Mouse (Mus musculus) retina, embryonic 14.5 days (tissue): ENCODE data around the gene Cdk17.
A peak's percentile ranks its signal among the peaks of the same experiment; 100 is the strongest.

Experiments
- DNase-seq: peaks from one replicate; pipeline ENCODE4 v3.0.0-alpha.2; 2015; ENCODE audit warnings: low spot score

Cdk17 gene

DNA sequence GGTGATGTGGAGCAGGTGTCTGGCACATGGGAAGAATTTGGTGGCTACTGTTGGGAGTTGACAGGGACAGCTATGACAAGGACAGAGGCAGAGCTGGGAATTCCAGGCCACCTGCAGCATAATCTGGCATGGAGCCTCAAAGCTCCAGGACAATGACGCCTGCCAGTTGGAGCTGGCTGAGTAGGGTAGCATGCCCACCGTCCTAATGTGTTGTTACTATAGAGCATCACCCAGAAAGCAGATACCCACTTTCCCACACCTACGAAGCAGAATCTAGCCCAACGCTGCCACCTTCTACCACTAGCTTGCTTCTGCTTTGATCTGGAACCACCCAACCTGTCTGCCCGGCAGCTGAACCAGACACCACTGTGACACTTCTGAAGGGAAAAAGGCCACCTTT is 103.3 kb downstream of the Cdk17 start:
- DNase-seq, result no peak

DNA sequence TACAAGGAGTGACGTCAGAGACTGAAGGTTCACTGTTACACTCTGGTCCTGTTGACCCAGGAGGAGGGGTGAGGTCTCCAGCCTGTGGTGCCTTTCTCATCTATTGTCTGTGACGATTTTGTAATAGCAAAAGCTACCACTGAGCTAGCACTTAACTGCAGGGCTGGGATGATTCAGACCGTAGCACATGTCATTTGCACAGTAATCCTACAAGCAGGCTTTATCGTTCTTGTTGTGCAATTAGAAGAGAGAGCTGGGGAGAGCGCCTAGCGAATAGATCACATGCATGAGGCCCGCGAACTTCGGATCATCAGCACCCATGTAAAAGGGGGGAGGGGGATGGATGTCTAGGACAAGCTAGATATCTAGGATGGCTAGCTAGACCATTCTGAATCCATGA is 105.2 kb downstream of the Cdk17 start:
- DNase-seq, result no peak

DNA sequence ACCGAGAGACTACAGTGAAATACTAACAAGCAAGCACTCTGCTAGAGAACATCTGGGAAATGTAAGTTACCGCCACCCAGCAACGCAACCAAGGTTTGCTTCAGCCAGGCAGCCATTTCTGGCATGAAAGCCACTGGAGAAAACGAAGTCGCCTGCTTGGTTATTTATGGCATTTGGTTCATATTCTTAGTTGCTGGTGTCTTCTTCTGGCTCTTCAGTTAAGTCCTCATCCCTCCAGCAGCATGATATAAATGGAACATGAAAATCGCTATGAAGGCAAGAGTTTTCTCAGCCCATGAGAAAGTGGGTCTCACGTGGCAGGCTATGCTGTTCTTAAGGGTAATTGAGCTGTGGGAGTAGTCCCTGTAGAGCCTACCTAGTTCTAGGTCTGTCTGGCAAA is 105.8 kb downstream of the Cdk17 start:
- no peak for DNase-seq

DNA sequence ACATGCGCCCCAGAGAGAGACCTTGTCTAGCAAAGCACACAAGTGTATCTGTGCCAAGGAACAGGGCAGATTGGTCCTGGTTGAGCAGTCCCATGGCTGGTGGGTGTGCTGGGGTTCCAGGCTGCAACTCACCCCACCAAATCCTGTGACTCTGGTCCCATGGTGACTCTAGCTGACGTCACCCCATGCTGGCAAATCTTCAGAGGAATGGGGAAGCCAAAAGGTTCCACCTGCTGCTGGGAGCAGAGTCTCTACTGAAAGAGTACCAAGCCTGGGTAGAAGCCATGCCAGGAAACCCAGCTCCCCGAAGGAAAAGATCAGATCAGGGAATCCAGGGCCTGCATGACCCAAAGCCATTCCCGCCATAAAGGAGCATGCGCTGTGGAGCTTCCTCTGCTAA is 106.8 kb downstream of the Cdk17 start:
- DNase-seq, result no peak

DNA sequence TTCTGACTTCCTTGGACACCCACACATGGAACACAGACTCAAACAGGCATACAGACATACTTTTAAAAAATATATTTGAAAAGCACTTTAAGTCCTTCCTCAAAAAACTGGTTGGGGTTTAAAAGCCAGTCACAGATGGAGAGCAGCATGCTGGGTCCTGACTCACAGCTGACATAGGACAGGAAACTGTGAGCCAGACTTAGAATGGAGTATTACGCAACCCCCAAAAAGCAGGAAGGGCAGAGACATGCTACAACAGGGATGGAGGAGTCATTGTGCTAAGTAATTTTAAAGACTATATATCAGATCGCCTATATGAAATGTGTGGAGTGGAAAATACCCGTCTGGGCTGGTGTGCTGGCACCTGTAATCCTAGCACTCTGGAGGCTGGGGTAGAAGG is 107.7 kb downstream of the Cdk17 start:
- DNase-seq, result no peak

DNA sequence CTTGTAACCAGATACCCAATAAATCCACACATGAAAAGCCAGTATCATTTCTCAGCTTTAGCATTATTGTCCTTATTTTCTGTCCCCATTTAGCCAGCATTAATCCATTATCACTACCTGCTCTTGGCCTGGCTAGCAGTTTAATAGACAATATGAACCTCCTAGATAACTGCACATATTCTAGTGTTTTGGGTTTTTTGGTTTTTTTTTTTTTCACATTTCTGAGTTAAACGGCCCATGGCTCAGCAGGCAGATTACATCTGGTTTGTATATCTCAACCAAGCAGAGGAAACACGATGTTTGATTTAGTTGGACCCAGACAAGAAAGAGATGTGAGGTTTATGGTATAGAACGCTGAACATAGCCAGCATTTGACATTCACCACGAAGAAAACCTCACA is 109.1 kb downstream of the Cdk17 start:
- no peak for DNase-seq

DNA sequence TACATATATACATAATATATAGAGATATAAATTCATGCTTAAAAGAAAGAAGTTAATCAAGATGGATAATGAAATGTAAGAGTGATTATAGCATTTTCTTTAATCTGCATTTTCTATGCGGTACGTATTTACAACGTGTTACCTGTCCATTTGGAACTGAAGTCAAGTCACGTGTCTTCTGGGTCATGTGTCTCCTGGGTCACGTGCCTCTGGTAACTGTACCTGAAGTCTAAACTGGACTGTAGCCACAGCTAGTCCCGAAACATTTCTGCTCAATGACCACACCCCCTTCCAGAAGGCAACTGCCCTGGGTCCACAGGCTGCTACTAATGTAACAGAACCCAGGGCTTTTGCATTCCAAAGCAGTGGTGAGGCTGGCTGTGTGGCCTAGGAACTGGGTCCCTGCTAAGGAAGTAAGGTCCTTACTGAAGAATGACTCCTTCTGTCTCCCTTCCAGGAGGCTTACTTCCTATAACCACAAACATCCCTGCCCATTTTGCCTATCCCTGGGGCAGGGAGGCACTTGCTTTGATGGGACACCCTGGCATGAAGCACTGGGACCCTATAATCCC is 110.3 kb downstream of the Cdk17 start:
- no peak for DNase-seq

DNA sequence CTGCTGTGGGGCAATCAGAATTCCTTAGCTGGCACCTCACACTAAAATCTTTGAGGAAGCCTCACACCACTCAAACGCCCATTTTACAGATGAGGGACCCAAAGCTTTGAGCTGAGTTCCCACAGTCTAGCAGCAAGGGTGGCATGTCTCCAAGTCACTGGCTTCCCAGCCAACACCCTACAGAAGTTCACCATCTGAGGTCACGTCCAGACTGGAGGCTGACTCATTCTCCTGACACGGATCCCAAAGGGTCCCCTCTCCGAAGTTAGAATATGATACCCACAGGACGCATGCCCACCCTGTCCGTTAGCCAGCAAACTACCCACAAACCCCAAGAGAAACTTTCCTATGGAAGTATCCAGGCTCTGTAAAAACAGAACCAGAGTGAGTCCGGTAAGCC is 111.2 kb downstream of the Cdk17 start:
- DNase-seq, result no peak

DNA sequence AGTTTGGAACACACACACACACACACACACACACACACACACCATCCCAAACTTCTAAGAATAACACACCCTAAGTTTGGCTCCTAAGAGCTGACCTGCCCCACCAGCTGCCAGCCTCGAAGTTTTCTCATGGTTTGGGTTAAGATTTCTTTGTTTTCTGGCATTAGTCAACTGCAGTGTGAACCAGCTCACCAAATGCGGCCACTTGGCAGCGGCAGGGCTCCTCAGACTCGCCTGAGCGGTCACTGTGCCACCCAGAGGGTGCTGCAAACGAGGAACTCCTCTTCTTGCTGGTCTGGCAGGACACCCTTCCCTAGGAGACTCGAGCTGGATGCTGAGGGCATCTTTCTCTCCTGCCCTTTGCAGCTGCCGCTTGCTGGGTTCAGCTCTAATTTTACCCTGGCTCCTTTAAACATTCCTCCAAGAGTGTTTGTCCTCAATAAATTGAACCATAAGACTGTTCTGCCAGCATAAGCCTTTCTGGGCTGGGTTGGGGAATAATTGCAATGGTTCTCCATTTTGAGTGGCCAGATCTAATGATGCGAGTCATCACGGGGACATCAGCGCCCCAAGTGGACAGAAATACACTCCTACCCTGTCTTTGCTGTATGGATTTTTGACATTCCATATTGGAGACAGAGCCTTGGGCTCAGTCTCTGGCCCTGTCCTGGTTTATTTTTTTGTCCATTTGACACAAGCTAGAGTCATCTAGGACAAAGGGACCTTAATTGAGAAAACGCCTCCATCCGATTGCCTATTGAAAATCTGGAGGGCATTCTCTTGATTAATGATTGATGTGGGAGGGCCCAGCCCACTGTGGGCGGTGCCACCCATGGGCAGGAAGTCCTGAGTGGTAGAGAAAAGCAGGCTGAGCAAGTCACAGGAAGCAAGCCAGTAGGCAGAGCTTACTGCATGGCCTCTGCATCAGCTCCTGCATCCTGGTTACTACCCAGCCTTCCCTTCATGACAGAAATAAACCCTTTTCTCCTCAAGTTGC is 112.6 kb downstream of the Cdk17 start:
- DNase-seq, result peak; percentile 32

DNA sequence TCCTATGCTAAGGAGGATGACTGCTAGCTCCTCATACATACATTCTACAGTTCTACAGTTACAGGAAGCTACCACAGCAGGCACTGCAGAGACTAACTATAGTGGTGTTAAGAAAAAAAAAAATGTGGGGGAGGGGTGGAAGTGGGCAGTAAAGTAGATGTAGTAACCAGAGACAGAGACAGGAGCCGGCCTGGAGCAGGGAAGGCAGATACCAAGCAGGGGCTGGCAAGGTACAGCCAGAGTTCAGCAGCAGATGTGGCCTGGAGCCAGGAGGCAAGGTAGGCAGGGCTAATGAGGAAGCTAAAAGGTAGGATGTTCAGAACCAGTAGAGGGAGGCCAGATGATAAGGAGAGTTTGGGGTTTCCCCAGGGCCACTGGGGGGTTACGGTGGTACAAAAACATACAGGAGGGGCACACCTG is 113.6 kb downstream of the Cdk17 start:
- DNase-seq, result peak; percentile 41

DNA sequence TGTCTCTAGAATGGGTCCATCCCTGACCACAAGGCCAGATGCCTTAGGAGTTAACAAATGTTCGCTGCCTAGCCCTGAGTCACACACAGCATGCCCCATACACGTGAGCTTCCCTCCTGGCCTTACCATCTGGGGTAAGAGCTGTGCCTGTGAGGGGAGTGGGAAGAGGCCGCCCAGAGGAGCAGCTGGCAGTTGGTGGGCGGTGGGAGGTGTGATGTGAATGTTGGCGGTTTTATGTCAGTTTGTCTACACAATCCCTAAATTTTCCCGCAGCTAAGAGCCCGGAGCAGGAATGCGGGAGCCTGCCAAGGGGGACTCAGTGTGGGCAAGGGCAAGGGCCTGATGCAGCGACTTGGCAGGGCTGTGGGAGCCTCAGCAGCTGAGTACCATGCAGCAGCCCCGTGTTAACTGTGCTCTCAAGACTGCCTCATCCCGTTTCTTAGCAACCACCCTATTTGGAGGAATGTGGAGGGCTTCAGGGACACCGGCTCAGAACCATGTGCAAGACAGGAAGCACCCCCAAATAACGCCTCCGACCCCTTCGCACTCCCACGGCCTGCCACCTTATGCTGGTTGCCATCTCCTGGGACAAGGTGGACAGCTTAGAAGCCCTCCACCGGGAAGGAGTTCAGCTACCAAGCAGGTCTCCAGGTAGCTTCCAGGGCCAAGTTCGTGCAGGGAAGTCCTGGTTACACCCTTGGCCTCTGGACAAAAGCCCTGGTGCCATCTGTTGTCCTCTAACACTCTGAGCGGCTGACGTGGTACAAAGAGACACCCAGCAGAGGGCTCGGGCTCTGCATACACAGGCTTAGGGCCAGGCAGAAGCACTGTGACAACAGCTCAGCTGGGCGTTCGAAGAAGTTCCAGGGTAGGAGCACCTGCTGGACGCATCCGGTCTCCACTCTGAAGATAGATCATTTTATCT is 114.8 kb downstream of the Cdk17 start:
- DNase-seq, result peak; percentile 64

DNA sequence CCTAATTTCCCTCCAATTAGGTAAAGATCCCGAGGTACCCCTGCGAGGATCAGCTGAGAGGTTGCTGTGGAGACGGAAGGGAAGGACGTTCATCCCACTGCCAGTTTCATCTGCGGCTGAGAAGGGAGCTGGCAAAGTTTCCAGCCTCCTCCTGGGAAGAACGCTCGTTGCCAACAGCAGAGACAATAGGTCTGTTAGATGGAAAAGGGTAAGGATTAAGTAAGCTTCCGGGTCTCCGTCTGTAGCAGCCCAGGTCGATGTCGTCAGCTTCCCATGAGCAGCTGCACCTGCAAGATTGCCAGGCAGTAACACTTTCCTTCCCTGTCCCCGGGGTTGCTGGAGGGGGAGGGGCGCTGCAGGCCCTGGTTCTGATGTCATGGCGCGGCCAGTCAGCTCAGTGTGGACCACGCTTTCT is 115.7 kb downstream of the Cdk17 start:
- DNase-seq, result peak; percentile 72

DNA sequence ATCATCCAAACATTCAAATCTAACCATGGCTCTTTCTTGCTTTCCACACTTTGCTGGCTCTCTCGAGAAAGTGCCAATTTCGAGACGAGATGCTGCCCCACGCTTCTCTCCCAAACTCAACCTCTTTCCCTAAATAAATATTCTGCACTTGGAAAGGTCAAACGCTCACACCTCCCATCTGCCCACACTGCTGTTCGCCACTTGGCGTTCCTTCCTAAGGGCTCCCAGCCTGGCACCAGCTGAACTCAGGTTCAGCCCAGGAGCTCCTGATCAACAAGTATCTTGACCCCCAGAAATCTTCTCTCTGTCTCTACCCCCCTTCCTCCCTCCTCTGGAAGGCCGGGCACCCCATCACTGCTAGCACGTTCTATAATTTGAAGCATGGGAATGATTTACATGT is 116.2 kb downstream of the Cdk17 start:
- DNase-seq, result no peak

DNA sequence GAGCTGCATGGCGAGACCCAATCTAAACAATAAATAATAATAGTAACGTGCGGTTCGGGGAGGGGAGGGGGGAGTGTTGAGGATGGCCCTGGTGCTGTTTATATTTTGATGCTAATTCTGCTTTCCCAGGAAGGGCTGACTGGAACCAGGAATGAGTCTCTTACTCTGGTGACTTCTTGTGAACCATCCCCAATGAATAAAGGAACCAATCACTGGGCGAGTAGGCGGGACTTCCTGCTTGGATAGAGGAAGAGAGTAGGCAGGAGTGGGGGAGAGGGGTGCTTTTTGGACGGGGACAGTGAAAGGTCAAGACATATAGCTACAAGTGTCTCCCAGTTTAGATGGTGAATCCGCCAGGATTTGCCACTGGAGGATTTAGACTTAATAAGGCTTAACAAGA is 117.7 kb downstream of the Cdk17 start:
- no peak for DNase-seq

DNA sequence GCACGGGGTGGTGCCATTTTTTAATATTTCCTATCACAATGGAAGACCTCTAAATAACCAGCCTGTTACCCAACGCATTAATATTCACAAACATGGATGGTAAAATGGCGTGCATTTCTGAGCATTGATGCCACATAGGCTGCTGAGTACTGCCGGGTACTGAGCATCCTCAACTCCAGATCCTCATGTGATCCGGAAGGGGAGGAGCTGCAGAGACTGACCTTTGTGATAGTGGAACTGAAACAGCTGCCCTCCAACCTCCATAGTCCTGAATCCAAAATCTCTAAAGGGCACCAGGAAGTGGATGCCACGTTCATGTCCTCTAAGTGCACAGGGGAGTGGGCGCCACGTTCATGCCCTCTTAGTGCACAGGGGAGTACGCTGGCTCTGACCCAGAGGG is 118.4 kb downstream of the Cdk17 start:
- no peak for DNase-seq

DNA sequence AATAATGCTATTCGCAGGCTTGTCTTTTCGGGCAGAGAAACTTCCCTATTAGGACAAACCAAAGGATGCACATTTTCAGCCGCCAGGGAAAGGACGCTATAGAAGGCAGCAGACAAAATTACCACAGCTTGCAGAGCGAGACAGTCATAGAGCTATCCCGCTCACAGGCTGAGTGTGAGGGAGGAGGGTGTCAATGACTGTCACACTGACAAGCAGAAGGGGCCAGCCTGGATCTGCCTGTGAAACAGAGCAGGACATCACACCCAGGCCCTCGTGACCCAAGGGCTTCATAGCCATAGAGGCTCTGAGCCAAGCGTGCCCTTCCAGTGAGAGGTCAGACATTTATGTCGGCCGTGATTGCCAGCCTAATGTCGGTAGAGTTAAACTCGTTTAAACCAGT is 119.9 kb downstream of the Cdk17 start:
- no peak for DNase-seq

DNA sequence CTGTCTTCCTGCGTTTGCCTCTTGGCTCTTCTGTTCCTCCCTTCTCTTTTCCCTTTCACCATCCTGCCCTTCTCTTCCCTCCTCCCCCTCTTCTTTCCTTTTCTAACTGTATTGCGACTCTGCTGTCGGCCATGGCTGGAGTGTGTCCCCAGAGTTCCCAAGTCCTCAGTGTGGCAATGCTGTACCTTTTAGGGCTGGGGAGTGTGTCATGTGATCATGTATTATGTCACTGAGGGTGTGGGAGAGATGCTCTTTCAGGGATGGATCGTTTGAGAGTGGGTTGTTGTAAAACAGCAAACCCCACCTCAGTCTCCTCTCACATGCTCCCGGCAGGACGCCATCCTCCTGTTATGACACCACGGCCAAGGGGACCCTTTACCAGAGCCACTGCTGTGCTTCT is 120.4 kb downstream of the Cdk17 start:
- no peak for DNase-seq

DNA sequence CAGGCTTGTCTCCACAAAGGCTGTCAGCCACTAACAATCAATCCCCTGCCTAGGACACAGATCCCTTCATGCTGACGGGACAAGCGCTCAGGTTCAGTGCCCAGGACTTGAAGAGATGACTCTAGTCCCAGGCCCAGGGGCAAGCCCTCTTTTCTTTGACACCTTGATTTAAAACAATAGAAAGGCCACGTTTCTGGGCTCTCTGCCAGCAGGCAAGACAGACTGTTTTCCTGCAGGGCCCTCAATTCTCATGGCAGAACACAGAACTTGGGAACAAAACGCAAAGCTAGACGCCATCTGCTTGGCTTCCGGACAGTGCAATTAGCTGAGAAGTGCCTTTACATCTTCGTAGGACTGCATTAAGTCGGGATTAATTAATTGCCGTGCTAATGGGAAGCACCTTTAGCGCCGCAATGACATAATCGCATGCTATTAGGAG is 121.9 kb downstream of the Cdk17 start:
- DNase-seq, result no peak

DNA sequence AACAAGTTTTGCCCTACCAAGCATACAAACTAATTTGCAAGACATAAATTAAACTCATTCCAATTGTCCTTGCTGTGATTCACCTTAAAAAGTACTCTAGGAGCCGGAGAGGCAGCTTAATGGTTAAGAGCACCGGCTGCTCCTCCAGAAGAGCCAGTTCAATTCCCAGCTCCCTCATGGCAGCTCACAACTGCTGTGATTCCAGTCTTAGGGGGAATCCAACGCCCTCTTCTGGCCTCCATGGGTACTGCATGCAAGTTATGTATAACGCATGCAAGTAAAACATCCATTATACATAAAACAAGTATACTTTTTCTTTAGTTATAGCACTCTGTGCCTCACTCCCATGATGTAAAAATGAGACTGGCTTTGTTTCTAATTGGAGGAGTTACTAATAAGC is 122.6 kb downstream of the Cdk17 start:
- DNase-seq, result no peak

DNA sequence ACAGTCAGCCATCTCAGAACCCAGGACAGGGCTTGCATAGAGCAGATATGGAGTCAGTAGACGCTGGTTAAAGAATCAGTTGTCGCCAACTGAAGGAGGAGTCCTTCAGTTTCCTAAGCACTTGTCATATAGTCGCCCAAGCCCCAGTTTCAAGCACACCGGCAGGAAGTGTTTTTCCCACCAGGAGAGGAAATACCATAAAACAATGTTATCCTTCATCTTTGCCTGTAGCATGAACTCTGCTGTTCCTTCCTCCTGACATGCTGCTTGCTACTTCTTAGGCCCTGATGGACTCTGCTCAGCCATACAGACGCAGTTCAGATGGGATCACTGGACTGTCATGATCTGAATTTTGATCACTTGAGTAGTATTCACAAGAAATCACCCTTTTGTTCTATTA is 124.8 kb downstream of the Cdk17 start:
- no peak for DNase-seq

DNA sequence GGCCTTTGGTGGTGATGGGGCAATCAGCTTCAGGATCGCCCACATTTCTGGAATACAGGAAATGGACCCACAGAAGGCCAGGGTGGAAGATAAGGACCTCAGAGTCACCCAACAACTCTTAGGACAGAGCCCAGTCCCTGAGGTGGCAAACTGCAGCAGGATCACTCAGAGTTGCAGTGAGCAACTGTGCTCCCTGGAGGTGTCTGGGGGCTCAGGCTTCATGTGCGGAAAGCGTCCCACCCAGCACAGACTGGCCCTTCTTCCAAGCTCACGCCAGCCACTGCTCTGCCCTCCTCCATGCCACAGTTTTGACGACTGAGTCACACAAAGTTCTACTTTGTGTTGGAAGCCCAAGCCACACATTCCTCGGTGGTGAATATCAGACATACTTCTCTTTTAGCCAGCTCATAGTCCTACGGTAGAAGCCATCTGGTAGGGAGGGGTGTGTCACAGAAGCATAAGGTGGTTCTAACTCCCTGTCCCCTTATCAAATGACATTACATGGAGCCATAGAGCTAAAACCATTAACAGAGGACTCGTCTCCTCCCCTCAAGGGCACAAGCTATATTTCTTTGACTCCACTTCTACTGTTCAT is 127.0 kb downstream of the Cdk17 start:
- no peak for DNase-seq

DNA sequence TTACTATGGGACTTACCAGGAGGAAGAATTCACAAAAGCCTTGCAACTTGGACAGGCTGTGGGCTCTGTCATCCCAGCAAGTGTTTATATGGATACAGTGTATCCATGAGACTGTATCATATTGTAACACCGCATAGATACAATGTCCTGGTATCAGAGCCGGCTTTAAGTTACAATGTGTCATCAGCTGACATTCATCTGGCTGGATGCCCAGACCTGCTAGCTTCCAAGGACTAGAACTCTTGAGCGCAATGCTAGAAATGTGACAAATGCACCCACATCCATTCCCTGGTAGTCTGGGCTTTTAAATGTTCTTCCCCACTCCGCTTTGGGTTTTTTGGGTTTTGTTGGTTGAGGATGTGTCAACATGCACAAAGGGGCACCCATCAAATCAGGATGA is 127.7 kb downstream of the Cdk17 start:
- no peak for DNase-seq
